Mouse (Mus musculus) heart, adult 2 months (tissue): ENCODE measurements at regions not wholly inside any gene's neighbourhood (a gene's known extent, or its start where the extent isn't known, plus 50 kb on each side); places are given as distances from the start of the nearest gene placed in this dataset.

ENCODE experiments used
- DNase-seq, 2 experiments: peaks; one replicate each; pipeline ENCODE4 v3.0.0; 2021
- H3K27ac ChIP-seq: fragments of 200-600 bp; 2 replicates; pipeline ENCODE4 v1.8.1; 2022
- H3K27me3 ChIP-seq: fragments of 200-500 bp; 2 replicates; pipeline ENCODE4 v1.6.1; 2012; ENCODE audit warnings: mild to moderate bottlenecking, low read length, inconsistent platforms, mixed read lengths; ENCODE audit not compliant: control insufficient read depth, insufficient read depth
- H3K36me3 ChIP-seq: fragments of 200-500 bp; 2 replicates; pipeline ENCODE4 v1.6.1; 2012; ENCODE audit warnings: low read length, inconsistent platforms; ENCODE audit not compliant: control insufficient read depth, insufficient read depth
- H3K4me1 ChIP-seq: fragments of 200-500 bp; 2 replicates; pipeline ENCODE4 v1.6.1; 2011; ENCODE audit warnings: low read length; ENCODE audit not compliant: control insufficient read depth, insufficient read depth
- H3K4me3 ChIP-seq: fragments of 200-600 bp; 2 replicates; pipeline ENCODE4 v1.8.1; 2022
- H3K79me2 ChIP-seq: fragments of 200-500 bp; replicated peaks from 2 replicates; pipeline ENCODE4 v1.6.1; 2012; ENCODE audit warnings: mild to moderate bottlenecking, inconsistent platforms, low read length, moderate library complexity, mixed read lengths; ENCODE audit not compliant: control insufficient read depth, insufficient read depth
- H3K9ac ChIP-seq: fragments of 200-500 bp; 2 replicates; pipeline ENCODE4 v1.6.1; 2012; ENCODE audit warnings: low read depth, mild to moderate bottlenecking, control low read depth, inconsistent platforms, low read length, mixed read lengths
- CTCF ChIP-seq: fragments of 200-600 bp; IDR thresholded peaks from 2 replicates; pipeline ENCODE4 v1.8.1; 2022; ENCODE audit warnings: antibody characterized with exemption, mild to moderate bottlenecking, moderate library complexity
- EP300 ChIP-seq: fragments of 200-500 bp; IDR thresholded peaks from 2 replicates; pipeline ENCODE4 v1.6.1; 2011; ENCODE audit warnings: low read depth, low read length, control low read depth; ENCODE audit not compliant: insufficient read depth
- POLR2A ChIP-seq: fragments of 200-500 bp; IDR thresholded peaks from 2 replicates; pipeline ENCODE4 v1.6.1; 2011; ENCODE audit warnings: mild to moderate bottlenecking, low read depth, low read length, control low read depth; ENCODE audit not compliant: insufficient read depth
- WGBS: fragments of 180-500 bp; shearing (Covaris S2); methylation state at CpG from one replicate; pipeline ENCODE4 v1.1.7; 2018; 5-methylcytosine and 5-hydroxymethylcytosine counted together
- intact Hi-C: fragments of 180-260 bp; cut with DNase I; formaldehyde crosslinking; loops from one replicate; pipeline ENCODE4 v1.15.1; 2025

GRCm38 (mm10) chr15:67673276-67673675, 1172.6 kb upstream of the Lrrc6 start:
- no peak for DNase-seq
- 92% methylated on average over 2 of the region's 2 CpGs for WGBS
- TF ChIP-seq EP300 (no peak), POLR2A (no peak), CTCF (no peak)
- Histone ChIP-seq H3K4me1 (no peaks in the 10 kb centered on the region), H3K27me3 (no peaks in the 10 kb centered on the region), H3K79me2 (no peaks in the 10 kb centered on the region), H3K9ac (no peak overlapping the region), H3K4me3 (no peak overlapping the region), H3K27ac (no peak overlapping the region), H3K36me3 (no peaks in the 10 kb centered on the region)
- intact Hi-C loops: no loop called here

GRCm38 (mm10) chr15:67636155-67636554, 1135.4 kb upstream of the Lrrc6 start:
- peak in 1 of 2 experiments; percentile 21 for DNase-seq
- H3K4me1 ChIP-seq: no peaks in the 10 kb centered on the region; the same call in none of the 2 replicates
- intact Hi-C loops: no loop called here
- H3K27me3 ChIP-seq: no peaks in the 10 kb centered on the region
- H3K36me3 ChIP-seq: no peaks in the 10 kb centered on the region
- H3K4me3 ChIP-seq: no peak overlapping the region
- no peaks in the 10 kb centered on the region for H3K79me2 ChIP-seq
- TF ChIP-seq POLR2A: no peak
- no peak for TF ChIP-seq EP300
- TF ChIP-seq CTCF: no peak
- WGBS: 0% methylated on average over 1 of the region's 1 CpGs
- no peak overlapping the region for H3K27ac ChIP-seq
- H3K9ac ChIP-seq: no peak overlapping the region

GRCm38 (mm10) chr15:67626704-67627287, 1126.1 kb upstream of the Lrrc6 start:
- no peak overlapping the region for H3K9ac ChIP-seq
- intact Hi-C loops: no loop called here
- H3K27me3 ChIP-seq: no peaks in the 10 kb centered on the region
- DNase-seq: no peak
- H3K36me3 ChIP-seq: no peaks in the 10 kb centered on the region
- H3K27ac ChIP-seq: no peak overlapping the region
- 78% methylated on average over 3 of the region's 3 CpGs for WGBS
- no peak overlapping the region for H3K4me3 ChIP-seq
- no peak for TF ChIP-seq CTCF
- no peak for TF ChIP-seq POLR2A
- no peak for TF ChIP-seq EP300
- no peaks in the 10 kb centered on the region for H3K79me2 ChIP-seq
- H3K4me1 ChIP-seq: no peaks in the 10 kb centered on the region

GRCm38 (mm10) chr15:67611896-67612295, 1111.2 kb upstream of the Lrrc6 start:
- no peak overlapping the region for H3K9ac ChIP-seq
- no peaks in the 10 kb centered on the region for H3K27me3 ChIP-seq
- WGBS: 55% methylated on average over 3 of the region's 3 CpGs
- no peak overlapping the region for H3K4me3 ChIP-seq
- H3K27ac ChIP-seq: no peak overlapping the region
- no peaks in the 10 kb centered on the region for H3K79me2 ChIP-seq
- intact Hi-C loops: no loop called here
- TF ChIP-seq EP300: no peak
- no peak for TF ChIP-seq POLR2A
- TF ChIP-seq CTCF: no peak
- no peaks in the 10 kb centered on the region for H3K36me3 ChIP-seq
- no peaks in the 10 kb centered on the region for H3K4me1 ChIP-seq
- DNase-seq: no peak

- no peaks in the 10 kb centered on the region for H3K27me3 ChIP-seq
- intact Hi-C loops: no loop called here
- WGBS: 83% methylated on average over 4 of the region's 4 CpGs
Observed at GRCm38 (mm10) chr15:67598426-67598825, 1097.7 kb upstream of the Lrrc6 start.

GRCm38 (mm10) chr15:67576581-67576980, 1075.9 kb upstream of the Lrrc6 start:
- Histone ChIP-seq H3K27ac (no peak overlapping the region), H3K9ac (no peak overlapping the region), H3K79me2 (no peaks in the 10 kb centered on the region), H3K36me3 (no peaks in the 10 kb centered on the region), H3K4me1 (no peaks in the 10 kb centered on the region), H3K27me3 (no peaks in the 10 kb centered on the region), H3K4me3 (no peak overlapping the region)
- intact Hi-C loops: no loop called here
- no peak for DNase-seq
- TF ChIP-seq POLR2A: no peak
- no peak for TF ChIP-seq EP300
- TF ChIP-seq CTCF: no peak
- 57% methylated on average over 1 of the region's 1 CpGs for WGBS

More at GRCm38 (mm10) chr15:67598426-67598825, 1097.7 kb upstream of the Lrrc6 start:
- no peak overlapping the region for H3K4me3 ChIP-seq
- DNase-seq: no peak
- H3K9ac ChIP-seq: no peak overlapping the region
- H3K4me1 ChIP-seq: no peaks in the 10 kb centered on the region
- H3K36me3 ChIP-seq: no peaks in the 10 kb centered on the region
- H3K27ac ChIP-seq: no peak overlapping the region
- no peak for TF ChIP-seq POLR2A
- TF ChIP-seq CTCF: no peak
- no peak for TF ChIP-seq EP300
- no peaks in the 10 kb centered on the region for H3K79me2 ChIP-seq
